Mouse (Mus musculus) heart, postnatal 25 days (tissue): ENCODE data around the gene Dpf1. TPM values are rescaled to one million over a fixed set of nuclear protein-coding genes. Genes with fewer than 3 reads are reported as not detected.

Experiments used
- DNase-seq: peaks from one replicate; pipeline ENCODE4 v3.0.0; 2022; ENCODE audit warnings: low spot score
- intact Hi-C: fragments of 180-260 bp; cut with DNase I; formaldehyde crosslinking; loops from one replicate; pipeline ENCODE4 v1.15.1; 2025
- total RNA-seq, 2 experiments: library from RNA; stranded (reverse); gene quantifications; 2 replicates each; pipeline ENCODE4 v1.2.3; 2021

Gene Dpf1
- total RNA-seq, 2 experiments from 2014 or later: 0.53 TPM; not detected in 1

- no peak for DNase-seq
- intact Hi-C loops: loop anchor here (5.0 kb wide), 1 partner anchor 37 kb away; the partner anchor contains the start of gene 2200002D01Rik
These were observed 19.2 kb upstream of the Dpf1 start for GRCm38 (mm10) chr7:29284523-29284922.

- intact Hi-C loops: no loop called here
- no peak for DNase-seq
These were observed 16.3 kb upstream of the Dpf1 start for GRCm38 (mm10) chr7:29287481-29287880.

- no peak for DNase-seq
- intact Hi-C loops: no loop called here
These were observed 15.7 kb upstream of the Dpf1 start for GRCm38 (mm10) chr7:29288079-29288478.

GRCm38 (mm10) chr7:29288942-29289638 lies 14.7 kb upstream of the Dpf1 start, which contains the start of gene Ppp1r14a:
Gene Ppp1r14a (plus strand): TSS chr7:29289308.
- intact Hi-C loops: no loop called here

GRCm38 (mm10) chr7:29289856-29290255 lies 13.9 kb upstream of the Dpf1 start:
- no peak for DNase-seq

More at GRCm38 (mm10) chr7:29288942-29289638, 14.7 kb upstream of the Dpf1 start, which contains the start of gene Ppp1r14a:
- DNase-seq: peak; percentile 51

GRCm38 (mm10) chr7:29290691-29291485 lies 12.9 kb upstream of the Dpf1 start:
- DNase-seq: no peak
- intact Hi-C loops: no loop called here

More at GRCm38 (mm10) chr7:29289856-29290255, 13.9 kb upstream of the Dpf1 start:
- intact Hi-C loops: no loop called here

- intact Hi-C loops: no loop called here
- no peak for DNase-seq
These were observed 11.9 kb upstream of the Dpf1 start for GRCm38 (mm10) chr7:29291616-29292457.

GRCm38 (mm10) chr7:29292458-29293098 lies 11.2 kb upstream of the Dpf1 start:
- intact Hi-C loops: no loop called here
- DNase-seq: peak; percentile 70

- DNase-seq: peak; percentile 63
- intact Hi-C loops: no loop called here
These were observed 10.4 kb upstream of the Dpf1 start for GRCm38 (mm10) chr7:29293131-29294065.

GRCm38 (mm10) chr7:29294111-29294761 lies 9.5 kb upstream of the Dpf1 start:
- DNase-seq: no peak
- intact Hi-C loops: no loop called here

- DNase-seq: no peak
- intact Hi-C loops: loop anchor here (2.0 to 5.0 kb wide), 2 partner anchors 117 to 169 kb away; partner anchors contain the start of gene Ryr1
These were observed 7.7 kb upstream of the Dpf1 start for GRCm38 (mm10) chr7:29295861-29296647.

GRCm38 (mm10) chr7:29296998-29297397 lies 6.8 kb upstream of the Dpf1 start:
- intact Hi-C loops: loop anchor here (1.0 to 5.0 kb wide), 3 partner anchors 50 to 170 kb away; partner anchors contain the start of gene Ryr1
- DNase-seq: no peak

- intact Hi-C loops: loop anchor here (5.0 to 10.0 kb wide), 2 partner anchors 221 to 316 kb away; partner anchors contain the start of genes Eif3k and Map4k1
- no peak for DNase-seq
These were observed 2.6 kb upstream of the Dpf1 start for GRCm38 (mm10) chr7:29301127-29301566.

- DNase-seq: no peak
- intact Hi-C loops: loop anchor here (5.0 to 10.0 kb wide), 2 partner anchors 220 to 318 kb away; partner anchors contain the start of genes Eif3k and Map4k1
These were observed 1.1 kb upstream of the Dpf1 start for GRCm38 (mm10) chr7:29302641-29303040.

GRCm38 (mm10) chr7:29304463-29305262 lies 912 bp downstream of the Dpf1 start:
- DNase-seq: no peak
- intact Hi-C loops: loop anchor here (5.0 to 10.0 kb wide), 2 partner anchors 218 to 320 kb away; partner anchors contain the start of genes Eif3k and Map4k1
